Mouse (Mus musculus) E14TG2a.4 (cell line): ENCODE measurements around the gene Acap1.

Source experiments
- CTCF ChIP-seq: conservative IDR thresholded peaks from 2 replicates; pipeline ENCODE4 v1.5.1; 2014; ENCODE audit warnings: low read length
- NANOG ChIP-seq: IDR thresholded peaks from 2 replicates; pipeline ENCODE4 v1.6.1; 2014; ENCODE audit warnings: borderline replicate concordance, low read length, mixed read lengths

- no peak for TF ChIP-seq NANOG
- no peak for TF ChIP-seq CTCF
Measured at GRCm38 (mm10) chr11:69837952-69838713, 57.2 kb downstream of the Acap1 start, which contains the start of gene Tmem256.
